Mouse (Mus musculus) CH12.LX (cell line): ENCODE measurements at regions not wholly inside any gene's neighbourhood (a gene's known extent, or its start where the extent isn't known, plus 50 kb on each side); places are given as distances from the start of the nearest gene placed in this dataset.

ENCODE experiments used
- CTCF ChIP-seq, 2 experiments: IDR thresholded peaks in 1 of 2; conservative IDR thresholded peaks in 1 of 2; 2 replicates each; pipeline ENCODE4 v1.5.1; 2011 to 2012; ENCODE audit warnings: low read depth in 2 of 2, low read length in 2 of 2, improper control_type of control experiment in 1 of 2, inconsistent platforms in 1 of 2, mild to moderate bottlenecking in 1 of 2, moderate library complexity in 1 of 2
- E2F4 ChIP-seq: IDR thresholded peaks from 2 replicates; pipeline ENCODE4 v1.6.1; 2011; ENCODE audit warnings: low read depth, low read length, improper control_type of control experiment; ENCODE audit not compliant: insufficient replicate concordance
- JUND ChIP-seq: conservative IDR thresholded peaks from 2 replicates; pipeline ENCODE4 v1.6.1; 2011; ENCODE audit warnings: low read depth, low read length, improper control_type of control experiment
- POLR2A ChIP-seq: IDR thresholded peaks from 2 replicates; pipeline ENCODE4 v1.6.1; 2011; ENCODE audit warnings: low read depth, mild to moderate bottlenecking, improper control_type of control experiment, low read length
- RCOR1 ChIP-seq: conservative IDR thresholded peaks from 2 replicates; pipeline ENCODE4 v1.6.1; 2012; ENCODE audit warnings: low read depth, mild to moderate bottlenecking, inconsistent platforms, low read length, improper control_type of control experiment
- SMC3 ChIP-seq: IDR thresholded peaks from 2 replicates; pipeline ENCODE4 v1.6.1; 2011; ENCODE audit warnings: low read depth, low read length, improper control_type of control experiment

- TF ChIP-seq E2F4 (no peak), CTCF (conservative IDR thresholded peaks at IDR 0.05 in 1 of 2, IDR thresholded peaks at IDR 0.05 in 1 of 2; ENCODE audit: low read depth in 2 of 2, low read length in 2 of 2) (no peak), RCOR1 (no peak), JUND (no peak), SMC3 (no peak), POLR2A (no peak)
Observed at GRCm38 (mm10) chr14:114001377-114001776, 687.0 kb downstream of the Tpm3-rs7 start.
